Mouse (Mus musculus) limb, embryonic 12.5 days (tissue): ENCODE measurements around the gene Dpm2. TPM values are rescaled to one million over a fixed set of nuclear protein-coding genes. Genes with fewer than 3 reads are reported as not detected.

ENCODE experiments used
- ATAC-seq: fragments of 200-750 bp; cut with Nextera tagmentation; 2 replicates; pipeline ENCODE4 v1.8.0; 2017; ENCODE audit warnings: low read depth, moderate TSS enrichment; ENCODE audit not compliant: insufficient number of reproducible peaks, insufficient read depth, low FRiP score, low TSS enrichment
- H3K27ac ChIP-seq: fragments of 300-500 bp; sonication (generic); 2 replicates; pipeline ENCODE4 v1.5.1; 2016; ENCODE audit warnings: mild to moderate bottlenecking, moderate library complexity
- H3K27me3 ChIP-seq: fragments of 300-500 bp; sonication (generic); 2 replicates; pipeline ENCODE4 v1.6.1; 2016; ENCODE audit warnings: mild to moderate bottlenecking, moderate library complexity
- H3K36me3 ChIP-seq: fragments of 300-500 bp; sonication (generic); 2 replicates; pipeline ENCODE4 v1.6.1; 2016; ENCODE audit warnings: mild to moderate bottlenecking, moderate library complexity
- H3K4me1 ChIP-seq: fragments of 300-500 bp; sonication (generic); replicated peaks from 2 replicates; pipeline ENCODE4 v1.6.1; 2016
- H3K4me2 ChIP-seq: fragments of 300-500 bp; sonication (generic); 2 replicates; pipeline ENCODE4 v1.6.1; 2016; ENCODE audit warnings: mild to moderate bottlenecking, moderate library complexity
- H3K4me3 ChIP-seq: fragments of 300-500 bp; sonication (generic); replicated peaks from 2 replicates; pipeline ENCODE4 v1.5.1; 2016; ENCODE audit warnings: mild to moderate bottlenecking
- H3K9ac ChIP-seq: fragments of 300-500 bp; sonication (generic); replicated peaks from 2 replicates; pipeline ENCODE4 v1.6.1; 2016; ENCODE audit warnings: mild to moderate bottlenecking, moderate library complexity
- H3K9me3 ChIP-seq: fragments of 300-500 bp; sonication (generic); 2 replicates; pipeline ENCODE4 v1.6.1; 2016; ENCODE audit warnings: mild to moderate bottlenecking, moderate library complexity
- WGBS: fragments of 180-500 bp; shearing (Covaris S2); methylation state at CpG from one replicate; pipeline ENCODE4 v1.1.7; 2016; 5-methylcytosine and 5-hydroxymethylcytosine counted together
- polyA plus RNA-seq: library from polyadenylated mRNA; unstranded; fragments of >200 nt; fragmentation: Nextera tagmentation; extraction: Ambion mirVana; gene quantifications from 2 replicates; pipeline ENCODE4 v1.2.1, GENCODE M21; 2016

Gene Dpm2
- polyA plus RNA-seq, 1 experiment from 2014 or later: 99.7 TPM

GRCm38 (mm10) chr2:32536086-32536633 is 34.5 kb upstream of the Dpm2 start:
- H3K4me1 ChIP-seq: peaks cover 57% of the 10 kb centered on the region
- no peaks in the 10 kb centered on the region for H3K36me3 ChIP-seq
- H3K4me2 ChIP-seq: peak overlapping the region; percentile 88
- peak overlapping the region; percentile 93 for H3K9ac ChIP-seq
- H3K27ac ChIP-seq: peak overlapping the region; percentile 98; the same call in 1 of the 2 replicates
- H3K27me3 ChIP-seq: no peaks in the 10 kb centered on the region
- H3K9me3 ChIP-seq: no peaks in the 10 kb centered on the region
- ATAC-seq: no peak
- H3K4me3 ChIP-seq: peak overlapping the region; percentile 91
- 1% methylated on average over 14 of the region's 14 CpGs for WGBS

- Histone ChIP-seq H3K36me3 (no peaks in the 10 kb centered on the region), H3K9ac (peak overlapping the region; percentile 93), H3K4me2 (peak overlapping the region; percentile 88), H3K27ac (peak overlapping the region; percentile 77), H3K4me1 (peaks cover 59% of the 10 kb centered on the region), H3K9me3 (no peaks in the 10 kb centered on the region), H3K27me3 (no peaks in the 10 kb centered on the region), H3K4me3 (peak overlapping the region; percentile 91)
- no peak for ATAC-seq
- WGBS: 3% methylated on average over 11 of the region's 11 CpGs
These were observed 33.9 kb upstream of the Dpm2 start for GRCm38 (mm10) chr2:32536634-32537359.

GRCm38 (mm10) chr2:32537360-32537905 is 33.2 kb upstream of the Dpm2 start:
- Histone ChIP-seq H3K4me1 (peaks cover 61% of the 10 kb centered on the region), H3K27me3 (no peaks in the 10 kb centered on the region), H3K4me3 (peak overlapping the region; percentile 91), H3K27ac (peak overlapping the region; percentile 77), H3K9me3 (no peaks in the 10 kb centered on the region), H3K4me2 (peak overlapping the region; percentile 88), H3K36me3 (no peaks in the 10 kb centered on the region), H3K9ac (peak overlapping the region; percentile 93)
- 7% methylated on average over 9 of the region's 9 CpGs for WGBS
- no peak for ATAC-seq

- peak overlapping the region; percentile 88 for H3K4me2 ChIP-seq
- ATAC-seq: no peak
- 76% methylated on average over 5 of the region's 5 CpGs for whole genome bisulfite sequencing
- no peaks in the 10 kb centered on the region for H3K9me3 ChIP-seq
- H3K4me1 ChIP-seq: peaks cover 62% of the 10 kb centered on the region
- no peaks in the 10 kb centered on the region for H3K36me3 ChIP-seq
- H3K4me3 ChIP-seq: peak overlapping the region; percentile 91
- H3K27me3 ChIP-seq: no peaks in the 10 kb centered on the region
- 0 out of 2 replicates have a peak overlapping the region, but pooled peaks have one; percentile 17 for H3K27ac ChIP-seq
- H3K9ac ChIP-seq: 0 out of 2 replicates have a peak overlapping the region, but pooled peaks have one; percentile 23
These were observed 32.7 kb upstream of the Dpm2 start for GRCm38 (mm10) chr2:32537941-32538340.

GRCm38 (mm10) chr2:32538461-32538860 is 32.2 kb upstream of the Dpm2 start:
- Histone ChIP-seq H3K36me3 (no peaks in the 10 kb centered on the region), H3K9ac (no peak overlapping the region), H3K4me2 (peak overlapping the region; percentile 88), H3K4me1 (peaks cover 61% of the 10 kb centered on the region), H3K4me3 (no peak overlapping the region; the same call in 1 of the 2 replicates), H3K27ac (peak overlapping the region; percentile 72), H3K27me3 (no peaks in the 10 kb centered on the region), H3K9me3 (no peaks in the 10 kb centered on the region)
- WGBS: 76% methylated on average over 4 of the region's 4 CpGs
- no peak for ATAC-seq

- peak overlapping the region; percentile 72 for H3K27ac ChIP-seq
- no peak for ATAC-seq
These were observed 31.1 kb upstream of the Dpm2 start for GRCm38 (mm10) chr2:32539452-32539981.

DNA sequence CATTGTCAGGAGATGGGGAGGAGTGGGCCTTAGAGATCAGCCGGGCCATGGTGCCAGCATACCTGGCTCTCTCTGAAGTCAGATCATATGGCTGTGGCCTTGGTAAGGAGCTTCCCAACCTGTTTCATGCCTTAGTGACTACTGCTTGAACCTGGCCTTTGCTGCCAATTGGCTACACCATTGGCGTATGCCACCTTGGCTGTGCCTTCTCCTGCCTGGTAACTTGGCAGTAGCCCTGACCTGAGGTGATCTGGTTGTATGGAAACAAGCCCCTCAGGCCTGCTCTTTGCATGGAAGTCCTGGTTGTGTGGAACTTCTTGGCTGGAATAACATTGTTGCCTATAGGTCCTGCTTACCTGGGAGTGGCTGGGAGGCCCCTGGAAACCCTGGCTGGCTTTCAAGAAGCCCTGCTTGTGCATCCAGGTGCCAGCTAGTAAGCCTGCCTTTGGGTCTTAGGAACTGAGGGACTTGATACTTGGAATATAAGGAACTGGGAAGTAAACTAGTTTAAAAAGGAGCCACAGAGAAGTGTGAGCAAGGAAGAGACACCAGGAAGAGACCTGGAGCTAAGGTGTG is 29.2 kb upstream of the Dpm2 start:
- no peaks in the 10 kb centered on the region for H3K9me3 ChIP-seq
- H3K27ac ChIP-seq: no peak overlapping the region
- WGBS: 100% methylated on average over 2 of the region's 2 CpGs
- H3K27me3 ChIP-seq: no peaks in the 10 kb centered on the region
- no peak overlapping the region for H3K4me2 ChIP-seq
- ATAC-seq: no peak
- no peak overlapping the region for H3K9ac ChIP-seq
- H3K4me3 ChIP-seq: no peak overlapping the region
- peaks cover 45% of the 10 kb centered on the region for H3K4me1 ChIP-seq
- peaks cover 10% of the 10 kb centered on the region; the same call in 1 of the 2 replicates for H3K36me3 ChIP-seq

More at GRCm38 (mm10) chr2:32539452-32539981, 31.1 kb upstream of the Dpm2 start:
- H3K9me3 ChIP-seq: no peaks in the 10 kb centered on the region
- peak overlapping the region; percentile 88; the same call in 1 of the 2 replicates for H3K4me2 ChIP-seq
- 76% methylated on average over 14 of the region's 14 CpGs for WGBS
- no peak overlapping the region for H3K4me3 ChIP-seq
- no peak overlapping the region for H3K9ac ChIP-seq
- H3K4me1 ChIP-seq: peaks cover 51% of the 10 kb centered on the region
- H3K36me3 ChIP-seq: no peaks in the 10 kb centered on the region
- no peaks in the 10 kb centered on the region for H3K27me3 ChIP-seq

GRCm38 (mm10) chr2:32541986-32542573 is 28.6 kb upstream of the Dpm2 start:
- H3K27ac ChIP-seq: no peak overlapping the region
- no peak for ATAC-seq
- no peak overlapping the region for H3K4me3 ChIP-seq
- H3K4me1 ChIP-seq: peaks cover 38% of the 10 kb centered on the region
- H3K36me3 ChIP-seq: peaks cover 11% of the 10 kb centered on the region; the same call in 1 of the 2 replicates
- no peaks in the 10 kb centered on the region for H3K9me3 ChIP-seq
- no peaks in the 10 kb centered on the region for H3K27me3 ChIP-seq
- no peak overlapping the region for H3K4me2 ChIP-seq
- WGBS: 88% methylated on average over 4 of the region's 4 CpGs
- no peak overlapping the region for H3K9ac ChIP-seq

- H3K27ac ChIP-seq: no peak overlapping the region
- ATAC-seq: no peak
- peaks cover 21% of the 10 kb centered on the region; the same call in 1 of the 2 replicates for H3K36me3 ChIP-seq
- peaks cover 29% of the 10 kb centered on the region for H3K4me1 ChIP-seq
- no peak overlapping the region for H3K4me3 ChIP-seq
- H3K9me3 ChIP-seq: no peaks in the 10 kb centered on the region
- 88% methylated on average over 3 of the region's 3 CpGs for WGBS
- no peaks in the 10 kb centered on the region for H3K27me3 ChIP-seq
- H3K4me2 ChIP-seq: no peak overlapping the region
- H3K9ac ChIP-seq: no peak overlapping the region
These were observed 27.6 kb upstream of the Dpm2 start for GRCm38 (mm10) chr2:32543031-32543449.

DNA sequence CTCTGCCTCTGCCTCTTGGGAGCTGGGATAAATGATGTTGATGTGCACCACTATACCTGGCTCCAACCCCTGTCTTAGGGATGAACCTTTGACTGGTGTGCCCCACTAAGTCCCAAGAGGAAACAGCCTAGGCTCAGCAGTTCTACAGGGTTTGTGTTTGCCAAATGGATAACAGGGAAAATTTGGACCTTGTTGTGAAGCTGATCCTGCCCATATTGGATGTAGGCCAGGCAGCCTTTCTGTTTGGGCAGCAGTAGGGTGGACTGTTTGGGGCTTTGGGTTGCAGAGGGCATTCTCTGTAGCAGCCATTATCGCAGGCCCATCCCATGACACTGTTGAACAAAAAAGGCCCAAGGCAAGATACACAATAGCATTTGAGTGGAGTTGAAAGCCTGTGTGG is 23.7 kb upstream of the Dpm2 start:
- Histone ChIP-seq H3K9ac (no peak overlapping the region), H3K27ac (no peak overlapping the region), H3K4me2 (no peak overlapping the region), H3K9me3 (no peaks in the 10 kb centered on the region), H3K27me3 (no peaks in the 10 kb centered on the region), H3K4me1 (peaks cover 25% of the 10 kb centered on the region), H3K36me3 (peaks cover 28% of the 10 kb centered on the region), H3K4me3 (no peak overlapping the region)
- WGBS: 97% methylated on average over 1 of the region's 1 CpGs
- ATAC-seq: no peak
